Mouse (Mus musculus): ENCODE measurements around the gene Cbl.
A peak's percentile ranks its signal among the peaks of the same experiment; 100 is the strongest.

The Cbl gene

GRCm38 (mm10) chr9:44233802-44234478, at the start of gene Cbl:
Gene Cbl (minus strand): TSS chr9:44234049.
- peak; percentile 98 for DNase-seq (ENCODE audit: low read depth, low spot score)

GRCm38 (mm10) chr9:44283183-44283582, 49.3 kb upstream of the Cbl start:
- no peak for DNase-seq (ENCODE audit: low read depth, low spot score)

GRCm38 (mm10) chr9:44269973-44270372, 36.1 kb upstream of the Cbl start:
- DNase-seq (ENCODE audit: low read depth, low spot score) = no peak

GRCm38 (mm10) chr9:44269077-44269476, 35.2 kb upstream of the Cbl start:
- DNase-seq (ENCODE audit: low read depth, low spot score) = peak; percentile 71

- DNase-seq (ENCODE audit: low read depth, low spot score) = no peak
Observed at GRCm38 (mm10) chr9:44268432-44268831, 34.6 kb upstream of the Cbl start, which contains the start of gene Nlrx1. Gene Nlrx1 (minus strand): TSS chr9:44268599.

- DNase-seq (ENCODE audit: low read depth, low spot score) = peak; percentile 90
Observed at GRCm38 (mm10) chr9:44268027-44268360, 34.1 kb upstream of the Cbl start.

- peak; percentile 6 for DNase-seq (ENCODE audit: low read depth, low spot score)
Observed at GRCm38 (mm10) chr9:44267319-44268026, 33.6 kb upstream of the Cbl start.

GRCm38 (mm10) chr9:44266478-44267226, 32.8 kb upstream of the Cbl start:
- DNase-seq (ENCODE audit: low read depth, low spot score) = no peak

- DNase-seq (ENCODE audit: low read depth, low spot score) = no peak
Observed at GRCm38 (mm10) chr9:44261388-44261787, 27.5 kb upstream of the Cbl start.

GRCm38 (mm10) chr9:44259014-44259413, 25.2 kb upstream of the Cbl start:
- no peak for DNase-seq (ENCODE audit: low read depth, low spot score)

GRCm38 (mm10) chr9:44256213-44256612, 22.4 kb upstream of the Cbl start:
- DNase-seq (ENCODE audit: low read depth, low spot score) = no peak

- DNase-seq (ENCODE audit: low read depth, low spot score) = no peak
Observed at GRCm38 (mm10) chr9:44255136-44255521, 21.3 kb upstream of the Cbl start.

- DNase-seq (ENCODE audit: low read depth, low spot score) = no peak
Observed at GRCm38 (mm10) chr9:44254508-44255135, 20.8 kb upstream of the Cbl start.

- DNase-seq (ENCODE audit: low read depth, low spot score) = no peak
Observed at GRCm38 (mm10) chr9:44253441-44253840, 19.6 kb upstream of the Cbl start.

- DNase-seq (ENCODE audit: low read depth, low spot score) = no peak
Observed at GRCm38 (mm10) chr9:44251314-44251713, 17.5 kb upstream of the Cbl start, which contains the start of gene Pdzd3. Gene Pdzd3 (minus strand): TSS chr9:44251471.

- DNase-seq (ENCODE audit: low read depth, low spot score) = no peak
Observed at GRCm38 (mm10) chr9:44250445-44250844, 16.6 kb upstream of the Cbl start.

GRCm38 (mm10) chr9:44249181-44250146, 15.6 kb upstream of the Cbl start:
- DNase-seq (ENCODE audit: low read depth, low spot score) = peak; percentile 54

- no peak for DNase-seq (ENCODE audit: low read depth, low spot score)
Observed at GRCm38 (mm10) chr9:44247907-44248306, 14.1 kb upstream of the Cbl start.

- no peak for DNase-seq (ENCODE audit: low read depth, low spot score)
Observed at GRCm38 (mm10) chr9:44243621-44244020, 9.8 kb upstream of the Cbl start.

GRCm38 (mm10) chr9:44241418-44241817, 7.6 kb upstream of the Cbl start:
- DNase-seq (ENCODE audit: low read depth, low spot score) = no peak

GRCm38 (mm10) chr9:44240911-44241310, 7.1 kb upstream of the Cbl start:
- DNase-seq (ENCODE audit: low read depth, low spot score) = no peak

Measured in CD4-positive helper T cell, adult 2 months (primary cell).